Mouse (Mus musculus) ES-Bruce4 (cell line): Measurements from ENCODE around the gene Furin. TPM values are rescaled to one million over a fixed set of nuclear protein-coding genes. Genes with fewer than 3 reads are reported as not detected.

ENCODE experiments used
- H3K27ac ChIP-seq: 2 replicates; pipeline ENCODE4 v1.5.1; 2012; ENCODE audit warnings: low read length, inconsistent platforms; ENCODE audit not compliant: insufficient read depth
- H3K27me3 ChIP-seq: 2 replicates; pipeline ENCODE4 v1.6.1; 2012; ENCODE audit warnings: mild to moderate bottlenecking, low read length, inconsistent platforms; ENCODE audit not compliant: control insufficient read depth, poor library complexity, insufficient read depth, severe bottlenecking
- H3K36me3 ChIP-seq: 2 replicates; pipeline ENCODE4 v1.6.1; 2012; ENCODE audit warnings: inconsistent platforms, mild to moderate bottlenecking, low read length, moderate library complexity; ENCODE audit not compliant: control insufficient read depth, poor library complexity, insufficient read depth, severe bottlenecking
- H3K4me1 ChIP-seq: one replicate; pipeline ENCODE4 v1.8.1; 2011; ENCODE audit warnings: low read length; ENCODE audit not compliant: control insufficient read depth, insufficient read depth
- H3K4me3 ChIP-seq: 2 replicates; pipeline ENCODE4 v1.5.1; 2011; ENCODE audit warnings: low read depth, mild to moderate bottlenecking, low read length
- H3K9ac ChIP-seq: 2 replicates; pipeline ENCODE4 v1.6.1; 2012; ENCODE audit warnings: low read depth, mild to moderate bottlenecking, inconsistent platforms; ENCODE audit not compliant: poor library complexity, severe bottlenecking
- H3K9me3 ChIP-seq: replicated peaks from 2 replicates; pipeline ENCODE4 v1.6.1; 2012; ENCODE audit warnings: mild to moderate bottlenecking, low read length, inconsistent platforms; ENCODE audit not compliant: control insufficient read depth, poor library complexity, insufficient read depth, severe bottlenecking
- CTCF ChIP-seq: IDR thresholded peaks from one replicate; pipeline ENCODE4 v1.8.1; 2011; ENCODE audit warnings: low read depth, low read length
- EP300 ChIP-seq: IDR thresholded peaks from 2 replicates; pipeline ENCODE4 v1.6.1; 2011; ENCODE audit warnings: low read depth, low read length; ENCODE audit not compliant: insufficient read depth
- POLR2A ChIP-seq: IDR thresholded peaks from one replicate; pipeline ENCODE4 v1.8.1; 2011; ENCODE audit warnings: low read length; ENCODE audit not compliant: insufficient read depth
- polyA plus RNA-seq: library from polyadenylated mRNA; stranded (reverse); fragments of >200 nt; gene quantifications from 2 replicates; pipeline ENCODE4 v1.2.4, GENCODE M21; 2011; ENCODE audit warnings: low read depth; ENCODE audit not compliant: missing spikeins, insufficient read depth, insufficient read length

Gene Furin
- polyA plus RNA-seq, 1 experiment, result 32.5 TPM

DNA sequence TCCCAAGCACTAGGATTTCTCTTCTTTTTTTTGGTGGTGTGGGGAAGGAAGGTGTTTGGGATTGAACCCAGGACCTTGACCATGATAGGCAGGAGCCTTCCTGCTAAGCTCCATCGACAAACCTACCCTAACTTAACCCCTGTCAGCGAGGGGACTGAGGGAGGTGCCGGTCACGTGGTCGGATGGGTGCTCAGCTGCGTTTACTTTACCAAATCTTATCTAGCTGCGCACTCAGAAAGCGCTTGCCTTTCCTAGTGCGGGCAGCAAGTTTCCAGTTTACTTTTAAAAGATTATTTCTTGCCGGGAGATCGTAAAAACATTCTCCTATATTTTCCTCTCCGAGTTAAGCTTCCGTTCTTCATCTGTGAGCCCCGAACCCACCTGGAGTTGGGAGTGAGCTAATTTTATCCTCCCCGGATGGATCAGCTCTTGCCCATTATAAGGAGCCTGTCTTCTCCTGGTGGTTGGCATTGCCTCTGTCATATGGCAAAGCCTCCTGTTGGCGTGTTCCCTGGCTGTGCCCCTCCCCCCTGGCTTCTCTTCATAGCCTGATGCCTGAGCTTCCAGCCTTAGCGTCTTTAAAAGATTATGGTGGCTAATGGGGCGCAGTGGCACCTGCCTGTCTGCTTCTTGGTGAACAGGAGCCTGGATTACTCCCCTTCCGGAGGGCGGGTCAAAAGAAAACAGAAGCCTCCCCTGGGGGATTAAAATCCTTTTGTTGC lies 17.7 kb upstream of the Furin start:
- Histone ChIP-seq H3K9ac (no peak overlapping the region), H3K27me3 (no peaks in the 10 kb centered on the region), H3K9me3 (no peaks in the 10 kb centered on the region), H3K4me1 (no peaks in the 10 kb centered on the region), H3K27ac (no peak overlapping the region), H3K4me3 (peak overlapping the region; percentile 21; the same call in 1 of the 2 replicates), H3K36me3 (no peaks in the 10 kb centered on the region)
- TF ChIP-seq EP300, result no peak
- TF ChIP-seq POLR2A, result no peak
- TF ChIP-seq CTCF, result no peak

DNA sequence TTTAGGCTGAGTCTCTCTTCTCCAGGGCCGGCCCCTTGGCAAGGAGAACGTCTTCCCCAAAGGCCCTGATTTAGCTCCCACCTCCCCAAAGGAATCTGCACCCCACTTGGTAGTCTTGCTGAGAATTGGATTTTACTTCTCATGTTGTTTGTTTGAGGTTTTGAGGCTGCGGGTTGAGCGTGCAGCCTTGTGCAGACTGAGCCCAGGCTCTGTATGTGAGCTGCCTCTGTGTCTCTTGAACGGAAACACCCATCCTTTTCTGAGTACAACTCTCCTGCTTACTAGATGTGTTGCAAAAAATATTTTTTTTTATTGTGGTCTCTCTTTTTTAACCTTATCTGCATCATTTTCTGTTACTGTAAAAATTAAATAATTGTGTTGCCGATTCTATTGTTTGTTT lies 16.3 kb upstream of the Furin start:
- H3K9me3 ChIP-seq, result no peaks in the 10 kb centered on the region
- TF ChIP-seq POLR2A (no peak), CTCF (no peak), EP300 (no peak)
- no peaks in the 10 kb centered on the region for H3K4me1 ChIP-seq
- H3K36me3 ChIP-seq, result no peaks in the 10 kb centered on the region
- H3K4me3 ChIP-seq, result no peak overlapping the region
- H3K27me3 ChIP-seq, result no peaks in the 10 kb centered on the region
- H3K27ac ChIP-seq, result no peak overlapping the region
- H3K9ac ChIP-seq, result no peak overlapping the region

DNA sequence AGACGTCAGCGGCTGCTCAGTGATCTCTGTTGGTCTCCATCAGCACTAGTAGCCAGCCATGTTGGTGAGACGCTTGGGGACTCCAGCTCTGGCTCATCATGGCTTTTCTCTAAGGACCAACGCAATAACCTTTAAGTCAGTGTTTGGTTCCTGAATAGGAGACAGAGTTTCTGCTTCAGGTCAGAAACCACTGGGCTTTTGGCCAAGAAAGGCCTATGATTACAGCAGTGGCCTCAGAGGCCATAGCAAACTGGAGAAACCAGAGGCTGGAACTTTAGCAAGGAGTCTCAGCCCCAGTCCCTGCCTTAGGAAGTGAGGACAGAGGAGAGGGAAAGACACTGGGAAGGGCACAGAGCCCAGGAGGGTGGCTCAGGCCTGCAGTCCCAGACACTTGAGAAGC lies 15.3 kb upstream of the Furin start:
- H3K27ac ChIP-seq, result no peak overlapping the region
- no peak overlapping the region for H3K9ac ChIP-seq
- TF ChIP-seq EP300 (no peak), POLR2A (no peak), CTCF (no peak)

DNA sequence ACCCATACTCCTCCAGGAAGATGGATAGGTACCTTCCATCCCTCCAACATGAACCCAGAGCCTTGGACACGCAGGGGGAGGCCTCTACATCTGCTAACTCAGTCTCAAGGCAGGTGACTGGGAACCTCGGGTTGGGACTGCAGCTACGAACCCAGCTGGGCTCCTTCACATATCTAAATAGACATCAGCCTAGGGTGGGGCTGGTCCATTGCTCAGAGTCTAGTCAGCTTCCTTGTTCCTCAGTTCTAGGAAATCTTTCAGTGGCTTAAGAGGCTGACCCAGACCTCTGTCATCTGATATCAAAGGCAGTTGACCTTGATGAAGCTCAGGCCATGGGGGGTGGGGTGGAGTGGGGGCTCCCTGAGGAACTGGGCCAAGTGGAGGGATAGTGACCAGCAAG lies 14.0 kb upstream of the Furin start:
- no peak overlapping the region for H3K27ac ChIP-seq
- no peaks in the 10 kb centered on the region for H3K9me3 ChIP-seq
- no peak for TF ChIP-seq CTCF
- TF ChIP-seq EP300, result no peak
- no peak for TF ChIP-seq POLR2A
- H3K4me3 ChIP-seq, result no peak overlapping the region
- no peaks in the 10 kb centered on the region for H3K27me3 ChIP-seq
- H3K9ac ChIP-seq, result no peak overlapping the region
- H3K36me3 ChIP-seq, result no peaks in the 10 kb centered on the region
- no peaks in the 10 kb centered on the region for H3K4me1 ChIP-seq

More for the DNA sequence above, 15.3 kb upstream of the Furin start:
- no peak overlapping the region for H3K4me3 ChIP-seq
- no peaks in the 10 kb centered on the region for H3K36me3 ChIP-seq
- no peaks in the 10 kb centered on the region for H3K27me3 ChIP-seq
- no peaks in the 10 kb centered on the region for H3K9me3 ChIP-seq
- H3K4me1 ChIP-seq, result no peaks in the 10 kb centered on the region

DNA sequence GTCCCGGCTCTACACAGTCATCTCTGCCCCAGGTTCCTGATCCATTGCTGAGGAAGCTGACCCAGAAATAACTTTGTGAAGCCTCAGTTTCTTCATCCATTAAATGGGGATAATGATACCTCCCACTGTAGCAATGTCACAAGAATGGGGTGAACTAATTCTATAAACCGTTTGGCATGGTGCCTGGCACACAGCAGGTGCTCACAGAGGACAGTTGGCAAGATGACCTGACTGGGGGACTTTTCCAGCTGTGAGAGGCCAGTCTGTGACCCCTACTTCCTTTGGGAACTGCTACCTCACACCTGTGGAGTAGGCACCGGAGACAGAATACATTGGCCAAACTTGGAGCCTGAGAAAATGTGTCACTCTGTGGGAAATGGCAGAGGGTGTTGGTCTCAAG lies 12.8 kb upstream of the Furin start:
- Histone ChIP-seq H3K27me3 (no peaks in the 10 kb centered on the region), H3K4me1 (no peaks in the 10 kb centered on the region), H3K9me3 (no peaks in the 10 kb centered on the region), H3K27ac (no peak overlapping the region), H3K9ac (no peak overlapping the region), H3K36me3 (no peaks in the 10 kb centered on the region), H3K4me3 (no peak overlapping the region)
- TF ChIP-seq CTCF (no peak), POLR2A (no peak), EP300 (no peak)

DNA sequence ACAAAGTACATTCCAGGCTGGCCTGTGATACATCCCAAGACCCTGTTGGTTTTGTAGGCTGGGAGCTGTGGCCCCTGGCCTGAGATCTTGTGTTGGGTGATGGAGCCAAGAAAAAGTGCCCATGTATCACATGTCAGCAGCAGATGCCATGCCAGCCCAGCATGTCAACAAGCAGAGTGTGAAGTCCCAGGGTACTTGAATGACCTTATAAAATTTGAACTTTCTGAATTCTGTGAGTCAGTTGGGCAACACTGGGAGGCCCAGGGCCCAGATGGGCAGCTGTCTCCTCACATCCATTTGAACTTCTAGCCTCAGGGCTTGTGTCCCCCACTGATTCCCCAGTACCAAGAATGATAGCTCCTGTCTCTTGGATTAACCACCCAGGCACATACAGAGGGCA lies 12.4 kb upstream of the Furin start:
- no peak overlapping the region for H3K27ac ChIP-seq
- no peak overlapping the region for H3K9ac ChIP-seq
- H3K27me3 ChIP-seq, result no peaks in the 10 kb centered on the region
- H3K4me1 ChIP-seq, result no peaks in the 10 kb centered on the region
- H3K4me3 ChIP-seq, result no peak overlapping the region
- no peaks in the 10 kb centered on the region for H3K9me3 ChIP-seq
- no peaks in the 10 kb centered on the region for H3K36me3 ChIP-seq
- no peak for TF ChIP-seq CTCF
